Mouse (Mus musculus) neural tube, embryonic 14.5 days (tissue): Measurements from ENCODE around the gene Carhsp1. TPM values are rescaled to one million over a fixed set of nuclear protein-coding genes. Genes with fewer than 3 reads are reported as not detected.

Source experiments
- ATAC-seq: fragments of 200-750 bp; cut with Nextera tagmentation; 2 replicates; pipeline ENCODE4 v1.8.0; 2017; ENCODE audit warnings: low read depth, mild to moderate bottlenecking, moderate TSS enrichment, moderate library complexity
- H3K27ac ChIP-seq: fragments of 300-500 bp; sonication (generic); 2 replicates; pipeline ENCODE4 v1.5.1; 2014; ENCODE audit warnings: low read depth, mild to moderate bottlenecking, control low read depth, low read length, moderate library complexity, mixed read lengths
- H3K27me3 ChIP-seq: fragments of 300-500 bp; sonication (generic); 2 replicates; pipeline ENCODE4 v1.6.1; 2014; ENCODE audit warnings: low read length; ENCODE audit not compliant: control insufficient read depth, insufficient read depth
- H3K36me3 ChIP-seq: fragments of 300-500 bp; sonication (generic); 2 replicates; pipeline ENCODE4 v1.6.1; 2014; ENCODE audit warnings: low read length, mixed read lengths; ENCODE audit not compliant: control insufficient read depth, insufficient read depth
- H3K4me1 ChIP-seq: fragments of 300-500 bp; sonication (generic); 2 replicates; pipeline ENCODE4 v1.6.1; 2014; ENCODE audit warnings: low read length; ENCODE audit not compliant: control insufficient read depth, insufficient read depth
- H3K4me2 ChIP-seq: fragments of 300-500 bp; sonication (generic); 2 replicates; pipeline ENCODE4 v1.6.1; 2014; ENCODE audit warnings: mild to moderate bottlenecking, low read depth, low read length, control low read depth
- H3K4me3 ChIP-seq: fragments of 300-500 bp; sonication (generic); 2 replicates; pipeline ENCODE4 v1.5.1; 2014; ENCODE audit warnings: low read depth, low read length, control low read depth, mixed read lengths
- H3K9ac ChIP-seq: fragments of 300-500 bp; sonication (generic); replicated peaks from 2 replicates; pipeline ENCODE4 v1.6.1; 2014; ENCODE audit warnings: low read depth, mild to moderate bottlenecking, control low read depth, low read length, mixed read lengths
- H3K9me3 ChIP-seq: fragments of 300-500 bp; sonication (generic); 2 replicates; pipeline ENCODE4 v1.6.1; 2016; ENCODE audit warnings: low read length; ENCODE audit not compliant: control insufficient read depth
- WGBS: fragments of 180-500 bp; shearing (Covaris S2); extraction: QIAGEN DNeasy Blood & Tissue Kit; methylation state at CpG from one replicate; pipeline ENCODE4 v1.1.7; 2014; 5-methylcytosine and 5-hydroxymethylcytosine counted together
- polyA plus RNA-seq: library from polyadenylated mRNA; unstranded; fragments of >200 nt; fragmentation: Nextera tagmentation; extraction: Ambion mirVana; gene quantifications from 2 replicates; pipeline ENCODE4 v1.2.1, GENCODE M21; 2014

The Carhsp1 gene
- polyA plus RNA-seq, 1 experiment from 2014 or later = 58.5 TPM

- no peak for ATAC-seq
- Histone ChIP-seq H3K4me1 (no peaks in the 10 kb centered on the region), H3K27me3 (no peaks in the 10 kb centered on the region), H3K27ac (no peak overlapping the region), H3K9ac (no peak overlapping the region), H3K9me3 (no peaks in the 10 kb centered on the region), H3K4me2 (no peak overlapping the region), H3K36me3 (0 out of 2 replicates have a peak, but pooled peaks cover 1% of the 10 kb centered on the region), H3K4me3 (no peak overlapping the region)
- 85% methylated on average over 4 of the region's 4 CpGs for WGBS
These were observed 6.7 kb upstream of the Carhsp1 start for GRCm38 (mm10) chr16:8678676-8679075.

GRCm38 (mm10) chr16:8678035-8678434 is 6.1 kb upstream of the Carhsp1 start:
- H3K4me2 ChIP-seq = no peak overlapping the region
- WGBS = 50% methylated on average over 5 of the region's 5 CpGs
- H3K4me1 ChIP-seq = no peaks in the 10 kb centered on the region
- H3K27ac ChIP-seq = no peak overlapping the region
- no peak overlapping the region for H3K9ac ChIP-seq
- H3K9me3 ChIP-seq = no peaks in the 10 kb centered on the region
- H3K4me3 ChIP-seq = no peak overlapping the region
- H3K36me3 ChIP-seq = no peaks in the 10 kb centered on the region
- ATAC-seq = no peak
- no peaks in the 10 kb centered on the region for H3K27me3 ChIP-seq

DNA sequence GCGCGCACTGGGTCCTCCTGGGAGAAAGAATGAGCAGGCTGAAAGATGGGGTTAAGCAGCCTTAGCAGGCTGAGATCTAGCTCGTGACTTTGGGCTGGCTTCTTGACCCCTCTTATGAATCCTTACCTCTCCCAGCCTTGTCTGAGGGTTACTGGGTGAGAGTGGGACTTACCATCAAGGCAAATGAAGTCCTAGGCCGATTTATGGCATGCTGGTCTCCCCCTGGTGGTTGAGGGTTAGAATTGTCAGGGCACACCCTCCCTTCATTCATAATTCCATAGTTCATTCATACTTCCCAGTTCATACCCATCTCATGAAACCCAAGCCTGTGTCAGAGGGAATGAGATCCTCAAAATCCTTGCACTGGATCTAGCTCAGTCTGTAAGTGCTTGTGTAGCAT is 4.8 kb upstream of the Carhsp1 start:
- Histone ChIP-seq H3K9me3 (no peaks in the 10 kb centered on the region), H3K27me3 (no peaks in the 10 kb centered on the region), H3K4me1 (no peaks in the 10 kb centered on the region), H3K4me2 (no peak overlapping the region), H3K36me3 (no peaks in the 10 kb centered on the region), H3K27ac (no peak overlapping the region), H3K4me3 (no peak overlapping the region), H3K9ac (no peak overlapping the region)
- 50% methylated on average over 4 of the region's 4 CpGs for WGBS
- ATAC-seq = no peak

- Histone ChIP-seq H3K4me3 (no peak overlapping the region), H3K4me2 (no peak overlapping the region), H3K27me3 (no peaks in the 10 kb centered on the region), H3K27ac (no peak overlapping the region), H3K9me3 (no peaks in the 10 kb centered on the region), H3K9ac (no peak overlapping the region), H3K4me1 (no peaks in the 10 kb centered on the region), H3K36me3 (no peaks in the 10 kb centered on the region)
- no peak for ATAC-seq
- 74% methylated on average over 2 of the region's 2 CpGs for WGBS
These were observed 4.3 kb upstream of the Carhsp1 start for GRCm38 (mm10) chr16:8676228-8676627.

DNA sequence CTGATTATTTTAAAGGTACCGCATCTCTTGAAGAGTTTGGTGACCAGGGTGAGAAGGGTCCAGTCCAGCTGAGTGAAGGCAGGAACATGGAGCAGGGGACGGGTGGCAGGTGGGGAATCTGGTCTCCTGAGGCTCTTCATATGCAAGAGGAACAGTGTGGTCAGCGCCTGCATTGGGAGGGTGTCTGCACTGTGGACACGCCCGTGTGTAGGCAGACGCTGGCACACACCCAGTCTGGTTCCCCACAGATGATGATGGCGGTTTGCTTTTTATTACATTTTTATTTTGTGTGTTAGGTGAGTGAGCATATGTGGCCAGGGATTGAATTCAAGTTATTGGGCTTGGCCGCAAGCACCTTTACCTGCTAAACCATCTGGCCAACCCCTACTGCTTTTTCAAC is 3.6 kb upstream of the Carhsp1 start:
- Histone ChIP-seq H3K9me3 (no peaks in the 10 kb centered on the region), H3K4me2 (no peak overlapping the region), H3K9ac (no peak overlapping the region), H3K27me3 (no peaks in the 10 kb centered on the region), H3K4me3 (no peak overlapping the region), H3K4me1 (peaks cover 3% of the 10 kb centered on the region; the same call in 1 of the 2 replicates), H3K36me3 (no peaks in the 10 kb centered on the region), H3K27ac (no peak overlapping the region)
- no peak for ATAC-seq
- WGBS = 78% methylated on average over 8 of the region's 8 CpGs

DNA sequence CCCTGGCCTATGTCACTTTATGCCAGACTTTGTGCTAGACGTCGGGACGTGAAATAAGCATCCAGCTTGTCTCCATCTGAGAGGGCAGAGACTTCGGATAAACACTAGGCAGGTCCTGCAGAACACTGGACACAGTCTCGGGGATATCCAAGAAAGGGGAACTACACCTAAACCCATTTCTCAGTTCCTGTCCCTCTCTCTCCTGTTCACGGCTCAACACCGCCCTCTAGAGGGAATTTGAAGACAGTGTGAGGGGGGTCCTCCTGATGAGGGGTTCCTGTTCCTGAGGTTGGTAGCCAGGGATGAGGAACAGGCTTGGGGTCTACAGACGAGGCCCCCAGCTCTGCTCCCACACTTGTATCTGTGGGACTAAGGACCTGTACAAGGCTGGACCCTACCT is 2.2 kb upstream of the Carhsp1 start:
- H3K9ac ChIP-seq = no peak overlapping the region
- H3K4me1 ChIP-seq = peaks cover 16% of the 10 kb centered on the region
- H3K27me3 ChIP-seq = no peaks in the 10 kb centered on the region
- 4% methylated on average over 8 of the region's 8 CpGs for WGBS
- no peaks in the 10 kb centered on the region for H3K36me3 ChIP-seq
- H3K9me3 ChIP-seq = no peaks in the 10 kb centered on the region
- H3K4me2 ChIP-seq = no peak overlapping the region
- H3K4me3 ChIP-seq = no peak overlapping the region
- H3K27ac ChIP-seq = no peak overlapping the region
- no peak for ATAC-seq

DNA sequence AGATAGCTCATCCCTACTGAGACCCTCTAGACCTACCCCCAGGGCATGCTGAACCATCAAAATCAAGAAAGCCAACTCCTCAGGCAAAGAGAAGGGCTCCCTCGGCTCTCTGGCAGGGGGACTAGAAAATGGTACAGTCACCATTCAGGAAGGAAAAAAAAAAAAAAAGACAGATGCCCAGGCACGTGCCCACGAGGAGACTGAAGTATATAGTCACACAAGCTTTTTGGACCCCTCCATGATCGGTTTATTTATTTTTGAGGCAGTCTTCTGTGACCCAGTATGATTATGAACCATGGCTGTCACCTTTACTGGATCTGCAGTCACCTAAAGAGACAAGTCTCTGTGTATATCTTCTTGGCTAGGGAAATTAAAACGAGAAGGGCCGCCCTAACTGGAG is 1.4 kb upstream of the Carhsp1 start:
- no peak overlapping the region for H3K4me2 ChIP-seq
- ATAC-seq = no peak
- no peak overlapping the region for H3K4me3 ChIP-seq
- H3K4me1 ChIP-seq = peaks cover 24% of the 10 kb centered on the region
- no peaks in the 10 kb centered on the region for H3K36me3 ChIP-seq
- no peaks in the 10 kb centered on the region for H3K27me3 ChIP-seq
- 68% methylated on average over 6 of the region's 6 CpGs for WGBS
- H3K9ac ChIP-seq = no peak overlapping the region
- no peak overlapping the region for H3K27ac ChIP-seq
- no peaks in the 10 kb centered on the region for H3K9me3 ChIP-seq

GRCm38 (mm10) chr16:8672811-8673210 is 856 bp upstream of the Carhsp1 start:
- Histone ChIP-seq H3K36me3 (no peaks in the 10 kb centered on the region), H3K9ac (no peak overlapping the region), H3K27ac (no peak overlapping the region), H3K4me1 (peaks cover 29% of the 10 kb centered on the region), H3K4me3 (no peak overlapping the region), H3K9me3 (no peaks in the 10 kb centered on the region), H3K4me2 (peak overlapping the region; percentile 89; the same call in 1 of the 2 replicates), H3K27me3 (no peaks in the 10 kb centered on the region)
- ATAC-seq = no peak

DNA sequence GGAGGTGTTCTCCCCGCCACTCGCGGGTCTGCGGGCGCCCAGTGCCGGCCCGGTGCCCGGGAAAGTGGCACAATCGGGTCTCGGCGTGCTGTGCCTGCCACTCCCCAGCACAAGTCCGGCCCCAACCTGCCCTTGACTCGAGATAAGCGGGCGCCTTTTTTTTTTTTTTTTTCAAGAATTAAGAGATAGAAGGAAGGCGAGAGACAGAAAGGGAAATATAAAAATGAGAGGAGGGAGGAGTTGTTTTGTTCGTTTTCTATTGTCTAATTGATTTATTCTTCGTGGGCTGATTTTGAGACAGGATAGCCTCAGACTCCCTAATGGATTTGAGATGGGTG is 364 bp upstream of the Carhsp1 start:
- Histone ChIP-seq H3K9me3 (no peaks in the 10 kb centered on the region), H3K4me2 (peak overlapping the region; percentile 89), H3K4me1 (peaks cover 34% of the 10 kb centered on the region), H3K4me3 (peak overlapping the region; percentile 89), H3K9ac (peak overlapping the region; percentile 80), H3K27ac (peak overlapping the region; percentile 60; the same call in 1 of the 2 replicates), H3K36me3 (no peaks in the 10 kb centered on the region), H3K27me3 (no peaks in the 10 kb centered on the region)
- under 1% methylated on average over 18 of the region's 18 CpGs for WGBS
- no peak for ATAC-seq
